Mouse (Mus musculus): ENCODE measurements around the gene Itgb7. TPM values are rescaled to one million over a fixed set of nuclear protein-coding genes. Genes with fewer than 3 reads are reported as not detected.

Itgb7 gene
- polyA plus RNA-seq, 1 experiment from 2014 or later, result 2.9 TPM

GRCm38 (mm10) chr15:102222386-102222785, 9.4 kb downstream of the Itgb7 start:
- H3K36me3 ChIP-seq, result peaks cover 5% of the 10 kb centered on the region; the same call in 1 of the 2 replicates
- no peaks in the 10 kb centered on the region for H3K9me3 ChIP-seq
- 61% methylated on average over 10 of the region's 10 CpGs for WGBS
- H3K9ac ChIP-seq (replicated peaks), result no peak overlapping the region; the same call in 1 of the 2 replicates
- no peak overlapping the region for H3K4me2 ChIP-seq
- H3K27ac ChIP-seq, result no peak overlapping the region
- no peak for ATAC-seq (ENCODE audit: insufficient number of reproducible peaks, insufficient read depth, low FRiP score, low TSS enrichment, low read depth)
- no peak overlapping the region for H3K4me3 ChIP-seq (replicated peaks)
- H3K27me3 ChIP-seq, result peaks cover 28% of the 10 kb centered on the region
- peaks cover 8% of the 10 kb centered on the region for H3K4me1 ChIP-seq (replicated peaks)

DNA sequence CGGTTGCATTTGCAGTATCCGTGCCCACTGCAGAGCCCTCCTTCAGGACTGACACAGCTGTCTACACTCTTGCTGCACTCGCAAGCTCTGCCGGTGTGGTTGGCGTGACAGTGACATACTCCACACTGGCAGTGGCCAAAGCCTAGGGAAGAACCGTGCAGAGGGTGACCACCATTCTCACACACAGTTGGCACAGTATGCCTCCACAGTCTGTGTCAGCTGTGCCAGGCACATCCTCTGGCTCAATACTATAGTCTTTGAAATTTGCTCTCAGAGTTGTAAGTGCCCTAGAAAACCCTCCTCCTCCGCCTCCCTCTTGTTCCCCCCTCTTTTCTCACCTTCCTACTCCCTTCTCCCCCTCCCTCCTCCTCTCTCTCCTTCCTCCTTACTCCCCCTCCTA, 14.4 kb downstream of the Itgb7 start:
- WGBS, result 85% methylated on average over 7 of the region's 7 CpGs
- Histone ChIP-seq H3K4me2 (no peak overlapping the region), H3K4me1 (replicated peaks) (peaks cover 2% of the 10 kb centered on the region; the same call in 1 of the 2 replicates), H3K36me3 (peaks cover 55% of the 10 kb centered on the region), H3K4me3 (replicated peaks) (no peak overlapping the region), H3K27me3 (peaks cover 5% of the 10 kb centered on the region; the same call in 1 of the 2 replicates), H3K27ac (peak overlapping the region; percentile 29; the same call in 1 of the 2 replicates), H3K9me3 (no peaks in the 10 kb centered on the region), H3K9ac (replicated peaks) (no peak overlapping the region)
- ATAC-seq (ENCODE audit: insufficient number of reproducible peaks, insufficient read depth, low FRiP score, low TSS enrichment, low read depth), result no peak

- 87% methylated on average over 16 of the region's 16 CpGs for WGBS
- H3K27me3 ChIP-seq, result no peaks in the 10 kb centered on the region
- no peak overlapping the region for H3K4me2 ChIP-seq
- peaks cover 61% of the 10 kb centered on the region for H3K36me3 ChIP-seq
- peaks cover 2% of the 10 kb centered on the region; the same call in 1 of the 2 replicates for H3K4me1 ChIP-seq (replicated peaks)
- no peak overlapping the region for H3K4me3 ChIP-seq (replicated peaks)
- H3K9me3 ChIP-seq, result no peaks in the 10 kb centered on the region
- 0 out of 2 replicates have a peak overlapping the region, but pooled peaks have one; percentile 29 for H3K27ac ChIP-seq
- H3K9ac ChIP-seq (replicated peaks), result no peak overlapping the region
- ATAC-seq (ENCODE audit: insufficient number of reproducible peaks, insufficient read depth, low FRiP score, low TSS enrichment, low read depth), result no peak
Observed at GRCm38 (mm10) chr15:102216459-102217228, 15.1 kb downstream of the Itgb7 start.

- Histone ChIP-seq H3K9ac (replicated peaks) (no peak overlapping the region), H3K4me2 (no peak overlapping the region)
Observed at GRCm38 (mm10) chr15:102215624-102216023, 16.1 kb downstream of the Itgb7 start.

GRCm38 (mm10) chr15:102214132-102214531, 17.6 kb downstream of the Itgb7 start:
- Histone ChIP-seq H3K36me3 (peaks cover 85% of the 10 kb centered on the region), H3K4me2 (no peak overlapping the region)

More at GRCm38 (mm10) chr15:102215624-102216023, 16.1 kb downstream of the Itgb7 start:
- no peak for ATAC-seq (ENCODE audit: insufficient number of reproducible peaks, insufficient read depth, low FRiP score, low TSS enrichment, low read depth)
- H3K27ac ChIP-seq, result no peak overlapping the region
- H3K4me1 ChIP-seq (replicated peaks), result peaks cover 2% of the 10 kb centered on the region; the same call in 1 of the 2 replicates
- no peaks in the 10 kb centered on the region for H3K27me3 ChIP-seq
- H3K36me3 ChIP-seq, result peaks cover 70% of the 10 kb centered on the region
- WGBS, result 80% methylated on average over 6 of the region's 6 CpGs
- no peaks in the 10 kb centered on the region for H3K9me3 ChIP-seq
- H3K4me3 ChIP-seq (replicated peaks), result no peak overlapping the region

GRCm38 (mm10) chr15:102211895-102212294, 19.8 kb downstream of the Itgb7 start:
- H3K36me3 ChIP-seq, result peaks cover 97% of the 10 kb centered on the region
- ATAC-seq (ENCODE audit: insufficient number of reproducible peaks, insufficient read depth, low FRiP score, low TSS enrichment, low read depth), result no peak
- 90% methylated on average over 6 of the region's 6 CpGs for WGBS
- no peak overlapping the region for H3K27ac ChIP-seq
- no peak overlapping the region for H3K4me2 ChIP-seq
- H3K4me1 ChIP-seq (replicated peaks), result peaks cover 6% of the 10 kb centered on the region; the same call in 1 of the 2 replicates
- H3K9me3 ChIP-seq, result no peaks in the 10 kb centered on the region
- no peak overlapping the region for H3K9ac ChIP-seq (replicated peaks)
- no peak overlapping the region for H3K4me3 ChIP-seq (replicated peaks)
- no peaks in the 10 kb centered on the region for H3K27me3 ChIP-seq

More at GRCm38 (mm10) chr15:102214132-102214531, 17.6 kb downstream of the Itgb7 start:
- H3K4me1 ChIP-seq (replicated peaks), result peaks cover 2% of the 10 kb centered on the region; the same call in 1 of the 2 replicates
- H3K9me3 ChIP-seq, result no peaks in the 10 kb centered on the region
- no peak overlapping the region for H3K27ac ChIP-seq
- H3K27me3 ChIP-seq, result no peaks in the 10 kb centered on the region
- ATAC-seq (ENCODE audit: insufficient number of reproducible peaks, insufficient read depth, low FRiP score, low TSS enrichment, low read depth), result no peak
- 39% methylated on average over 2 of the region's 2 CpGs for WGBS
- no peak overlapping the region for H3K9ac ChIP-seq (replicated peaks)
- H3K4me3 ChIP-seq (replicated peaks), result no peak overlapping the region

- Histone ChIP-seq H3K9ac (replicated peaks) (no peak overlapping the region), H3K27me3 (no peaks in the 10 kb centered on the region), H3K9me3 (no peaks in the 10 kb centered on the region), H3K36me3 (peaks cover 95% of the 10 kb centered on the region), H3K4me2 (no peak overlapping the region), H3K4me3 (replicated peaks) (no peak overlapping the region), H3K4me1 (replicated peaks) (peaks cover 12% of the 10 kb centered on the region), H3K27ac (no peak overlapping the region)
- 90% methylated on average over 4 of the region's 4 CpGs for WGBS
- no peak for ATAC-seq (ENCODE audit: insufficient number of reproducible peaks, insufficient read depth, low FRiP score, low TSS enrichment, low read depth)
Observed at GRCm38 (mm10) chr15:102210816-102211215, 20.9 kb downstream of the Itgb7 start.

DNA sequence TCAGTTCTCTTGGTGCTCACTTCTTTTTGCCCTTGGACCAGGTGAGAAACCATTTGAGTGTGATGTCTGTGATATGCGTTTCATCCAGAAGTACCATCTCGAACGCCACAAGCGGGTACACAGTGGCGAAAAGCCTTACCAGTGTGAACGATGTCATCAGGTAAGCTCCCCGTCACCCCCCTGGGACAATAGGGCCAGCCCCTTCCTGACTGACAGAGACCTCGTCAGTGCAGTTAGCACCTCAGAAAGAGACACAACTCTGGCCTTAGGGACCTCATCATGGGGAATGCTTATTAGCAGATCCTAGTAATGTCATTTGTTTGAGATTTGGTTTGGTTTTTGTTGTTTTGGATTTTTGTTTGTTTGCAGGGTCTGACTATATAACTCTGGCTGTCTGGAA, 22.6 kb downstream of the Itgb7 start:
- H3K9ac ChIP-seq (replicated peaks), result no peak overlapping the region
- H3K4me2 ChIP-seq, result no peak overlapping the region
- H3K36me3 ChIP-seq, result peaks cover 93% of the 10 kb centered on the region
- no peak overlapping the region for H3K27ac ChIP-seq
- WGBS, result 88% methylated on average over 8 of the region's 8 CpGs
- no peaks in the 10 kb centered on the region for H3K9me3 ChIP-seq
- peaks cover 26% of the 10 kb centered on the region for H3K4me1 ChIP-seq (replicated peaks)
- no peaks in the 10 kb centered on the region for H3K27me3 ChIP-seq
- no peak overlapping the region for H3K4me3 ChIP-seq (replicated peaks)
- no peak for ATAC-seq (ENCODE audit: insufficient number of reproducible peaks, insufficient read depth, low FRiP score, low TSS enrichment, low read depth)

DNA sequence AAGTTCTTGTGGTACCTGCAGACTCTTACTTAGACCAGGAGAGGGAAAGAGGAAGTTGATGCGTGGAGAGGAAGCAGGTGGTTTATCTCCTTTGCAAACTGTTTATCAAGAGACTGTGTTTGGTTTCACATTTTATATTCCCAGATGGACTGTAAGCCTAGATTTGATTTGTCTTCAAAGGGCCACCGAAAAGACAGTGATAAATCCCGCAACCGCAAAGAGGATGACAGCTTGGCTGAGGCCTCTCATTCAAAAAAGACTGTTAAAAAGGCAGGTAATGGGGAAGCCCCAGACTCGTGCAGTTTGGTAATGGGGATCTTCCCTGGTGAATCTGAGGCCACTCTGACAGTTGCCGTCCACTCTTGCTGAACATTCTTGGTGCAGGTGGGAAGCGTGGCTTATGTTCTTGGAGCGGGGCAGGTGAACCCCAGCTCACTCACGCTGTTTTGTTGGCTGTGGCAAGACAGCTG, 23.6 kb downstream of the Itgb7 start:
- no peak overlapping the region for H3K4me3 ChIP-seq (replicated peaks)
- H3K4me1 ChIP-seq (replicated peaks), result peaks cover 26% of the 10 kb centered on the region
- no peak overlapping the region for H3K9ac ChIP-seq (replicated peaks)
- H3K27ac ChIP-seq, result no peak overlapping the region
- ATAC-seq (ENCODE audit: insufficient number of reproducible peaks, insufficient read depth, low FRiP score, low TSS enrichment, low read depth), result no peak
- H3K36me3 ChIP-seq, result peaks cover 83% of the 10 kb centered on the region
- no peak overlapping the region for H3K4me2 ChIP-seq
- 87% methylated on average over 9 of the region's 9 CpGs for WGBS
- no peaks in the 10 kb centered on the region for H3K9me3 ChIP-seq
- no peaks in the 10 kb centered on the region for H3K27me3 ChIP-seq

DNA sequence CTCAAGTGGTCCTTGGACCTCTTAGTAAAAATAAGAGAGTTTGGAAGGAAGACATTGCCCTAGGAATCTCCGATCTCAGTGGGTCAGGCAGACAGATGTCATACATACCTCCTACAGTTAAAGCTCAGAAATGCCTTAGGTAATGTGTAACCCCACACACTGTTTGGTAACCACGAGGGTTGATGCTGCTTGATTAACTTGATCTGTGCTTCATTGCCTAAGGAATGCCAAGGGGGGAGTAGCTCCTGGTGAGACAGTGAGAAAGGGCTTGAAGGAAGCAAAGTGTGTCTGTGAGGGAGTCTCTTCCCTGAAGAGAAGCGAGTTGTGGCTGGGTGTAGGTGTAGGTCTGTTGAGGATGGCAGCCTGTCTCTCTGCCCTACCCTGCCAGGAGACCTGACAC, 24.4 kb downstream of the Itgb7 start:
- Histone ChIP-seq H3K4me2 (no peak overlapping the region; the same call in 1 of the 2 replicates), H3K27me3 (no peaks in the 10 kb centered on the region), H3K36me3 (peaks cover 75% of the 10 kb centered on the region), H3K9ac (replicated peaks) (no peak overlapping the region), H3K27ac (no peak overlapping the region), H3K4me1 (replicated peaks) (peaks cover 29% of the 10 kb centered on the region), H3K9me3 (no peaks in the 10 kb centered on the region), H3K4me3 (replicated peaks) (no peak overlapping the region)
- ATAC-seq (ENCODE audit: insufficient number of reproducible peaks, insufficient read depth, low FRiP score, low TSS enrichment, low read depth), result no peak
- 88% methylated on average over 3 of the region's 3 CpGs for WGBS

DNA sequence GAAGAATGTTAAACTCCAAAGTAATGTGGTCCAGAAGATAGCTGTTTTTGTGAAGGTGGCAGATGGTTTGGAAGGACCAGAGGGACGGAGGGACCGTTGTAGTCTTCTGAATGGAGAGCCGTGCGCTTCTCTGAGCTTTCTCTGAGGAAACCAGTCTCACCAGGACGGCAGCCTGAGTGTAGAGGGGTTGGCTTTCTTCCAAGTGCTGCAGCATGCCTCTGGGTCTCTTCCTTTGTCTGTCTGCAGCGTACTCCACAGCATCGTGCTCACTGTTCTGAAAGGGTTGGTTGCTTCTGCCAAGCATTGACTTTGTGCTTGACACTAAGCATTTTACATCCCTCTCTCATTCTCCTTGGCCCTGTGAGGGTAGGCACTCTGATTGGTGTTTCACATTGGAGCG, 26.0 kb downstream of the Itgb7 start:
- H3K4me2 ChIP-seq, result peak overlapping the region; percentile 66
- H3K4me1 ChIP-seq (replicated peaks), result peaks cover 33% of the 10 kb centered on the region
- no peaks in the 10 kb centered on the region for H3K9me3 ChIP-seq
- peak overlapping the region; percentile 59; the same call in 1 of the 2 replicates for H3K27ac ChIP-seq
- peak overlapping the region; percentile 94 for H3K9ac ChIP-seq (replicated peaks)
- peak overlapping the region; percentile 85 for H3K4me3 ChIP-seq (replicated peaks)
- H3K27me3 ChIP-seq, result no peaks in the 10 kb centered on the region
- WGBS, result 77% methylated on average over 8 of the region's 8 CpGs
- ATAC-seq (ENCODE audit: insufficient number of reproducible peaks, insufficient read depth, low FRiP score, low TSS enrichment, low read depth), result no peak
- H3K36me3 ChIP-seq, result peaks cover 61% of the 10 kb centered on the region

All from limb, embryonic 12.5 days (tissue).